Mouse (Mus musculus) forebrain, postnatal 0 days (tissue): ENCODE data around the gene Shank3. TPM values are rescaled to one million over a fixed set of nuclear protein-coding genes. Genes with fewer than 3 reads are reported as not detected.

ENCODE experiments used
- ATAC-seq: fragments of 200-750 bp; cut with Nextera tagmentation; 2 replicates; pipeline ENCODE4 v1.8.0; 2017; ENCODE audit warnings: mild to moderate bottlenecking, moderate library complexity
- DNase-seq: peaks from one replicate; pipeline ENCODE4 v3.0.0-alpha.2; 2015
- H3K27ac ChIP-seq: fragments of 300-500 bp; sonication (generic); 2 replicates; pipeline ENCODE4 v1.5.1; 2014; ENCODE audit warnings: low read depth, mild to moderate bottlenecking, antibody characterized with exemption, low read length, moderate library complexity, mixed read lengths
- H3K27me3 ChIP-seq: fragments of 300-500 bp; sonication (generic); 2 replicates; pipeline ENCODE4 v1.6.1; 2014; ENCODE audit warnings: mild to moderate bottlenecking, low read length, mixed read lengths; ENCODE audit not compliant: insufficient read depth
- H3K36me3 ChIP-seq: fragments of 300-500 bp; sonication (generic); 2 replicates; pipeline ENCODE4 v1.6.1; 2014; ENCODE audit warnings: mild to moderate bottlenecking, moderate library complexity; ENCODE audit not compliant: insufficient read depth
- H3K4me1 ChIP-seq: fragments of 300-500 bp; sonication (generic); 2 replicates; pipeline ENCODE4 v1.6.1; 2014; ENCODE audit warnings: antibody characterized with exemption; ENCODE audit not compliant: insufficient read depth
- H3K4me2 ChIP-seq: fragments of 300-500 bp; sonication (generic); 2 replicates; pipeline ENCODE4 v1.6.1; 2014; ENCODE audit warnings: low read depth, mild to moderate bottlenecking, moderate library complexity
- H3K4me3 ChIP-seq: fragments of 300-500 bp; sonication (generic); 2 replicates; pipeline ENCODE4 v1.5.1; 2014; ENCODE audit warnings: low read depth, low read length, mixed read lengths
- H3K9ac ChIP-seq: fragments of 300-500 bp; sonication (generic); 2 replicates; pipeline ENCODE4 v1.6.1; 2014; ENCODE audit warnings: mild to moderate bottlenecking
- H3K9me3 ChIP-seq: fragments of 300-500 bp; sonication (generic); 2 replicates; pipeline ENCODE4 v1.6.1; 2016; ENCODE audit warnings: low read length
- CTCF ChIP-seq: sonication (generic); IDR thresholded peaks from 2 replicates; pipeline ENCODE4 v1.5.1; 2016; ENCODE audit warnings: antibody characterized with exemption, control low read depth, low read depth
- WGBS: fragments of 180-500 bp; shearing (Covaris S2); extraction: QIAGEN DNeasy Blood & Tissue Kit; methylation state at CpG from one replicate; pipeline ENCODE4 v1.1.7; 2014; 5-methylcytosine and 5-hydroxymethylcytosine counted together
- polyA plus RNA-seq: library from polyadenylated mRNA; unstranded; fragments of >200 nt; fragmentation: Nextera tagmentation; extraction: Ambion mirVana; gene quantifications from 2 replicates; pipeline ENCODE4 v1.2.1, GENCODE M21; 2015
- total RNA-seq: library from RNA; depleted of rRNA; stranded (reverse); fragments of >200 nt; gene quantifications from 2 replicates; pipeline ENCODE4 v1.2.3, GENCODE M21; 2014

Shank3 gene
- total and polyA plus RNA-seq, 2 experiments from 2014 or later: 10.6 to 42.4 TPM

DNA sequence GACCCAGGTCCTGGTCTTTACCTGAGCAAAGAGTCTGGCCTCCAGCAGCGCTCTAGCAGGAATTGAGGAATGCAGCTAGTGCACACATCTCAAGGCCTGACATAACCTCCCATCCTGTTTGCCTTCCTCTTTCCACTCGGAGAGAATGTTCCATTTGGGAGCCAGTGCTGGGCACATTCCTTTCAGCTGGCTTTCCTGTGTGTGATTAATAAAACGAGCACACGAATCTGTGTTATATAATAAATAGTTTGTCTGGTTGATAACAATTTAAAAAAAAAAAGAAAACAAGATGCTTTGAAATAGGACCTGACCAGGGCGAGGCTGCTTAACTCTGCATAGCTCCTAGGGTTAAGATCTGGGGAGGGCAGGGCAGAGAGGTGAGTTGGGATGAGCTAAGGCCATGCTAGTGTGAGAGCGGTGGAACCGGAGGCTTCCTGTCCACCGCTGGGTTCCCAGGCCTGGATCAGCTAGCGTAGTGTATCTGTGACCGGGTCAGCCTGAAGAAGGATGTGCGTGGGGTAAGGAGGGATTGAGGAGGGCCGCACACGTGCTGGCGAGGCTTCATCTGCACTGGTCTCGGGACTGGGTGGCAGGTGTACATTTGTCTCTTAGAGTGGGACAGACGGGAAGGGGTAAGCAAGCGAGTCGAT lies 28.9 kb downstream of the Shank3 start:
- H3K27ac ChIP-seq: no peak overlapping the region
- no peak overlapping the region for H3K4me2 ChIP-seq
- DNase-seq: no peak
- no peaks in the 10 kb centered on the region for H3K9me3 ChIP-seq
- H3K27me3 ChIP-seq: no peaks in the 10 kb centered on the region
- TF ChIP-seq CTCF: no peak
- 84% methylated on average over 18 of the region's 18 CpGs for WGBS
- H3K36me3 ChIP-seq: peaks cover 5% of the 10 kb centered on the region; the same call in 1 of the 2 replicates
- no peak overlapping the region for H3K4me3 ChIP-seq
- no peak overlapping the region for H3K9ac ChIP-seq
- peaks cover 16% of the 10 kb centered on the region; the same call in 1 of the 2 replicates for H3K4me1 ChIP-seq
- no peak for ATAC-seq

DNA sequence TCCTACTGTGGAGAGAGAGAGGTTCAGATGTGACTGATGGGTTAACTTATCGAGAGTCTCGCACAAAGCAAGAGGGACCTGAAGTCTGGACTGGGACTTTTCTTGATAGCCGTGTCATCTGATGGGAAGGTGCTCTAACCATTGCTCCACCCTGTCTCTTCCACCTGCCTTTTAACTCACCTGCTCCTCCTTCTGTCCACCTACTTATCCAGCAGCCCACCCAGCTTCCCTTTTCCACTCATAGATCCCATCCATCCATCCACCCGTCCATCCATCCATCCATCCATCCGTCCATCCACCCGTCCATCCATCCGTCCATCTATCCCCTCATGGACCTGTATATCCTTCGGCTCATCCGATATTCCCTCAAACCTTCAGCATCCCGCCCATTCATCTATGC lies 29.5 kb downstream of the Shank3 start:
- TF ChIP-seq CTCF: no peak
- 96% methylated on average over 10 of the region's 10 CpGs for WGBS
- Histone ChIP-seq H3K9me3 (no peaks in the 10 kb centered on the region), H3K9ac (no peak overlapping the region), H3K27me3 (no peaks in the 10 kb centered on the region), H3K4me1 (peaks cover 16% of the 10 kb centered on the region; the same call in 1 of the 2 replicates), H3K27ac (no peak overlapping the region), H3K4me2 (no peak overlapping the region), H3K36me3 (peaks cover 5% of the 10 kb centered on the region; the same call in 1 of the 2 replicates), H3K4me3 (no peak overlapping the region)
- DNase-seq (no peak), ATAC-seq (no peak)

DNA sequence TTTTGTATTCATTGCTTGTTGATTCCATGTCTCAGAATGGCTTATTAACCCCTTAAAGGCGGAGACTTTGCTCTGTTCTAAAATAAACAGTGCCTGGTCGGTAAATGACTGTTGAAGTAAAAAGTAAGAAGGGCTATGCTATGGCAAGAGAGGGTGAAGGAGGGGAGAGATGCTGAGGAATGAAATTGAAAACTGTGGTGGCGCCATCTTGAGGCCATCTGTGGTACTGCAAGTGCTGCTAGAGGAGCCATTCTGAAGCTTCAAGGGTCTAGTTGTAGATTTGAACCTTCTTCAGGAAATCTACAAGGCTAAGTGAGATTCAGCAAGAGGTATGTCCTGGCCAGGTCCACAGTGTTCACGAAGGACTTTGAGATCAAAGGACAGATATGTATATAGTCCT lies 30.9 kb downstream of the Shank3 start:
- Histone ChIP-seq H3K9me3 (no peaks in the 10 kb centered on the region), H3K9ac (no peak overlapping the region), H3K27me3 (no peaks in the 10 kb centered on the region), H3K4me3 (no peak overlapping the region), H3K4me2 (no peak overlapping the region), H3K27ac (no peak overlapping the region), H3K4me1 (peaks cover 11% of the 10 kb centered on the region; the same call in 1 of the 2 replicates), H3K36me3 (peaks cover 3% of the 10 kb centered on the region; the same call in 1 of the 2 replicates)
- ATAC-seq (peak; percentile 17; the same call in 1 of the 2 replicates), DNase-seq (peak; percentile 86)
- 6% methylated on average over 4 of the region's 4 CpGs for WGBS
- peak; percentile 95 for TF ChIP-seq CTCF

DNA sequence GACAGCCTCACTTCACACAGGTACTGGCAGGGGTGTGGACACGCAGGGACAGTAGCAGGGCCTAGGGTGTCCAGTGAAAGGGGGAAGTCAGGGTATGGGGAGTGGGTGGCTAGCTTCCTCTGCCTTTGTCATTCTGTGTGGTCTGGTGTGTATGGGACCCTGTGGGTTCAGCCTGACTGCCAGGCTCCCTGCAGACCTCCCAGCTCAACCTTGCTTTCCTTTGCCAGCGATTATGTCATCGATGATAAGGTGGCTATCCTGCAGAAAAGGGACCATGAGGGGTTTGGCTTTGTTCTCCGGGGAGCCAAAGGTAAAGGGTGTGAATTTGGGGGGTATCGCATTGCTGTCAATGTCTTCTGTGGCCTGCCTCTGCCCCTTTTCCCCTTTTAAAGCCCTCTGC lies 32.0 kb downstream of the Shank3 start:
- no peak for DNase-seq
- no peak for TF ChIP-seq CTCF

DNA sequence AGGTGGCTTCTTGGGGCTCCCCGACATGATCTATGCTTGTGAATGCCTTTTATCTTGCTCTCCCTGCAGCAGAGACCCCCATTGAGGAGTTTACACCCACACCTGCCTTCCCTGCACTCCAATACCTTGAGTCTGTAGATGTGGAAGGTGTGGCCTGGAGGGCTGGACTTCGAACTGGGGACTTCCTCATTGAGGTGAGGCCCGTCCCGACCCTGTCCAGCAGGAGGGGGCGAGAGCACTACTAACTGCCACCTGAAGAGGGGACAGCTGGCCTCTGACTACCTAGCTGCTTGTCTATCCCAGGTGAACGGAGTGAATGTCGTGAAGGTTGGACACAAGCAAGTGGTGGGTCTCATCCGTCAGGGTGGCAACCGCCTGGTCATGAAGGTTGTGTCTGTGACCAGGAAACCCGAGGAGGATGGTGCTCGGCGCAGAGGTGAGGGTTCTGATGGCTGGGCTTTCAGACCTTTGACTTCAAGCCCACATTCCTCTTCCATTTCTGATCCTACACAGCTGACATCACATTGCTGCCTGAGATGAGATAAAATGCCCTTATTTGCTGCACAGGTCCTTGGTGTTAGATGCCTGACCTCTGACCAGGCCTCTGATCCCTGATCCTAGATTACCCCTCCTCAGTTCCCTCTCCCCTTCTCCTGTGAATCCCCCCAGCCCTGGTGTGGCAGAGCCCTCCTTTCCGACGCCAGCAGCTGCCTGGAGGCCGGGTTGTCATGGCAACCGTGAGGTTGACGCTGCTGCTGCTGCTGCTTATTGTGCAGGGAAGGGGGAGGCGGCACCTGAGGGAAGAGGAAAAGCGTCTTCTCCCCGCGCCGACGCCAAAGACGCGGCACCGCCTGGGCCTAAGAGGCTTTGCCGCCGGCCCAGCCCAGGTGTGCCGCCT lies 32.9 kb downstream of the Shank3 start:
- 24% methylated on average over 29 of the region's 29 CpGs for WGBS
- no peaks in the 10 kb centered on the region for H3K9me3 ChIP-seq
- H3K36me3 ChIP-seq: no peaks in the 10 kb centered on the region; the same call in 1 of the 2 replicates
- peaks cover 11% of the 10 kb centered on the region; the same call in 1 of the 2 replicates for H3K4me1 ChIP-seq
- no peak for TF ChIP-seq CTCF
- H3K27me3 ChIP-seq: no peaks in the 10 kb centered on the region
- peak; percentile 93 for DNase-seq
- peak overlapping the region; percentile 43 for H3K4me3 ChIP-seq
- peak overlapping the region; percentile 72 for H3K27ac ChIP-seq
- ATAC-seq: peak; percentile 93
- H3K9ac ChIP-seq: peak overlapping the region; percentile 68
- H3K4me2 ChIP-seq: peak overlapping the region; percentile 76

More for the DNA sequence above, 32.0 kb downstream of the Shank3 start:
- H3K27ac ChIP-seq: no peak overlapping the region
- no peak for ATAC-seq
- peaks cover 11% of the 10 kb centered on the region; the same call in 1 of the 2 replicates for H3K4me1 ChIP-seq
- no peaks in the 10 kb centered on the region for H3K27me3 ChIP-seq
- H3K9ac ChIP-seq: no peak overlapping the region; the same call in 1 of the 2 replicates
- no peaks in the 10 kb centered on the region for H3K9me3 ChIP-seq
- H3K4me3 ChIP-seq: no peak overlapping the region
- WGBS: 96% methylated on average over 5 of the region's 5 CpGs
- H3K4me2 ChIP-seq: no peak overlapping the region
- no peaks in the 10 kb centered on the region; the same call in 1 of the 2 replicates for H3K36me3 ChIP-seq

DNA sequence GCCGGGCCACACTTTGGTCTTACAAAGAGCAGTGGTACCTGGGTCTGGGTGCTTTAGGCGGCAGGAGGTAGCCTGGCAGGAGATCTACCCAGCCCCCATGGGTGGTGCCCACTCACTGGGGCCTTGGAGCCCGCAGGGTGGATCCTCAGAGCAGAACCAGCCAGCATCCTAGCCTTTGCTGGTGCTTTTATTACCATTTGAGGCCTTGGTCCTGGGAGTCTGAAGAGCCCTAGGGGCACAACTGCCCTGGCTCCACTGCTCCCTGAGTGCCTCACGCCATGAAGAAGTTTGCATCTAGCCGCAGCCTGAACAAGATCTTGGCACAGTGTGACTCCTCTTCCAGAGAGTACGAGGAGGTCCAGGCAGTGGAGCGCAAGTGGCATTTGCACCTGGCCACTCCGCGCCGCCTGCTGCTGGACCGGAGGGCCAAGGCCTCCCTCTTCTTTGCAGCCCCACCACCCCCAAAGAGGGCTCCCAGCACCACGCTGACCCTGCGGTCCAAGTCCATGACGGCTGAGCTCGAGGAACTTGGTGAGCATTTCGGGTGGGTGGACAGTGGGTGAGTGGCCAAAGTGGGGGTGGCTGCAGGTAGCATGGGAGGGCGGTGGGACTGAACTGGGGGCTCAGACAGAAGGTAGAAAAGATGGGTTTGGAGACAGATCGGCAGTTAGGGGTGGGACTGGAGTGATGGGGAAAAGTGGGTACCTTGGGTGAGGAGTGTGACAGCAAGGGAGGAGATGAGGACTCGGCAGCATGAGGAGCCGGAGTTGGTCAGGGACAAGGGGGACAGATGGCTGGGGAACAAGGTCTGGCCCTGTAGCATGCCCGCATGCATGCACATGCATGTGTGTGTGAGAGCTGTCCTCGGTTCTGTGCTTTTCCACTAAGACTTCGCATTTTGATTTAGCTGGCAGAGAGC lies 33.8 kb downstream of the Shank3 start:
- peak overlapping the region; percentile 68 for H3K9ac ChIP-seq
- H3K4me2 ChIP-seq: peak overlapping the region; percentile 76
- peak overlapping the region; percentile 43 for H3K4me3 ChIP-seq
- peaks cover 5% of the 10 kb centered on the region; the same call in 1 of the 2 replicates for H3K36me3 ChIP-seq
- WGBS: 56% methylated on average over 23 of the region's 23 CpGs
- H3K27me3 ChIP-seq: no peaks in the 10 kb centered on the region
- peak overlapping the region; percentile 72 for H3K27ac ChIP-seq
- H3K9me3 ChIP-seq: no peaks in the 10 kb centered on the region
- ATAC-seq: peak; percentile 62
- DNase-seq: no peak
- TF ChIP-seq CTCF: no peak
- H3K4me1 ChIP-seq: peaks cover 11% of the 10 kb centered on the region; the same call in 1 of the 2 replicates
